Mouse (Mus musculus): ENCODE results near the gene C1qtnf6.

Gene C1qtnf6

DNA sequence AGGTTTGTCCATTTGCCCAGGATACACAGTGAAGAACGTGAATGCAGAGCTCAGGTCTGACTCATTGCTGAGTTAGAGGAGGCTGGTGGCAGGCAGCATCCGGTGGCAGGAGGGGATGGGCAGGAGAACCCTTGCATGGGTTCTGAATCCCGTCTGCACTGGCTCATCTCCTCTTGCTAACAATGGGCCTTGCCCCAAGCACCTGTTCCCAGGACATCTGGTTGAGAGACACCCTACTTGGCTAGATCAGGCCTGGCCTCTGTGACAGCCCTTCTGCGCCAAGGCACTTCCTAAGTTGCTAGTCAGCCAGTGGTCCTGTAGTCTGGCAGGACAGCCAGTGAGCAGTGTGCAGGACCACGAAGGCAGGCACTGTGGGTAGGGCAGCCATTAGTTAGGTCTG lies 51.7 kb downstream of the C1qtnf6 start:
- DNase-seq (ENCODE audit: low read depth): no peak

DNA sequence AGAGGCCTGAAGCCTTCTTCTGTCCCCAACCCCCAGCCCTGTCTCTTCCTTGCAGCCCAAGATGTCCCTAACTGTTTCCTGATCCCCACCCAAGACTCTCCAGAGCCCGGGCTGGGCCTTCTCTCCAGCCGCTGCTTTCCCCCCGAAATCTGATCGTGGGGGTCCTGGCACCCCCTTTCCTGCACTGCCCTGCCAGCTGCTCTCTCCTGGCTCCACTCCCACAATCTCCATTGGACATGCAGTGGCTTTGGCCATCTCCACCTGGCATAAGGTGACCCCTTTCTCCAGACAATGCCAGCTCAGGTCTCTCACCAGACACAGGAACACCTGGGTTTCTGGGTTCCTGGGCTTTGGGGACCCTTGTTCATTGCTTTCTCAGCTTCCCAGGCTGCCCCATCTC lies 53.1 kb downstream of the C1qtnf6 start:
- DNase-seq (ENCODE audit: low read depth): no peak

DNA sequence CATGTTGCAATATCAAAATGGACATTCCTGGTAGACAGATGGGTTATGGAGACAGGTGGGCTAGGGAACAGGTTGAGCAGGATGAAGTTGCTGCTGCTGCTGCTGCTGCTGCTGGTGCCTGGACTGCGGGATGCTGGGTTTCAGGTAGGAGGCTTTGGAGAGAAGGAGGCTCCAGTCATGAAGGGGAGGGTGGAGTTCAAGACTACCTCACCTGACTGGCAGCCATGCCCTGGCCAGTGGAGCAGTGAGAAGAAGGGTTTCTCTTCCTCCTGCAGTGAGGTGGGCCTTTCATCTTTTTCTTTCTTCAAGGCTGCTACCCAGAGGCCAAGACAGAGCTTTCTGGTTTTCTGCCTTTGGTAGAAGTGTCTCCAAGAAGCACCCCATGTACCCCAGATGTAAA lies 54.3 kb downstream of the C1qtnf6 start:
- DNase-seq (ENCODE audit: low read depth): no peak

DNA sequence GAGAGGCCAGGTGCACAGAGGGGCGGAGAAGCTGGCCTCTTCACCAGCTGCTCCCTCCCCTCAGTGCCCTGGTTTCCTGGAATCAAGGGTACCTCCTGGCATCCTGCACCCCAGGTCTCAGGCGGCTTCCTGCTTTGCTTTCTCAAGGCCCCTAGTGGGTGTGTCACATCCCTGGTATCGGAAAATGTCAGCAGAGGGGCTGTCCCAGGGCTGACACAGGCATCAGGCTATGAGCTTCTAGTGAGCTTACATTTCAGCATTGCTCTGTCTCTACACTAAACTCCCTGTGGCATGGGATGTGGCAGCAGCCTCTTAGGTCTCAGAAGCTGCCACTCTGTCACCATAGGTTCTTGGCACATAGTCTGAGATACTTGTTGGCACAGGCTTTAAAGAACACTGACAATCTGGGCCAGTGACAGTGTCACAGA lies 55.6 kb downstream of the C1qtnf6 start:
- DNase-seq (ENCODE audit: low read depth): no peak

DNA sequence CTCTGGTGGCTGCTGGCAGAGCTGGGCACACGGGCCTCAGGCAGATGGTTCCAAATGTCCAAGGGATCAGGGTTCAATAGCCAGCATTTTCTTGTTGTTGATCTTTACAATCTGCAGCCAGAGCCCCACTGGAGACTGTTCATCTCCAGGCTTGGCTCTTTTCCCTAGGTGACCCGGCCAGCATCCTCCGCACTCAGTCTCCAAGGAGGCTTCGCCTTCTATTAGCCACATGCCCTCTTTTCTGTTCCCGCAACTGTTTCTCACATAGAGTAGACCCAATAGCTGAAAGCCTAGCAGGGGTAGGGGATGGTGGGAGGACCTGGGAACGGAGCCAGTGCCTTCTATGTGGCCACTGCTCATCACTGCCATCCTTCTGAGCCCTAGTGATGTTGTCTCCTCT lies 57.8 kb downstream of the C1qtnf6 start:
- no peak for DNase-seq (ENCODE audit: low read depth)

All from fibroblast of lung, adult 2 months (primary cell).